Mouse (Mus musculus) layer of hippocampus, adult 8-10 months (tissue): Measurements from ENCODE around the gene Crip1. TPM values are rescaled to one million over a fixed set of nuclear protein-coding genes. Genes with fewer than 3 reads are reported as not detected.

Source experiments
- DNase-seq, 2 experiments: peaks; one replicate each; pipeline ENCODE4 v3.0.0; 2022; ENCODE audit warnings: low spot score in 2 of 2
- total RNA-seq, 4 experiments: library from RNA; stranded (reverse); gene quantifications; 2 replicates each; pipeline ENCODE4 v1.2.4; 2022

Gene Crip1
- total RNA-seq, 4 experiments from 2014 or later: 10.9 to 27.6 (median 18.7) TPM

- DNase-seq: no peak
Measured at GRCm38 (mm10) chr12:113145591-113145990, 525 bp upstream of the Crip1 start.

DNA sequence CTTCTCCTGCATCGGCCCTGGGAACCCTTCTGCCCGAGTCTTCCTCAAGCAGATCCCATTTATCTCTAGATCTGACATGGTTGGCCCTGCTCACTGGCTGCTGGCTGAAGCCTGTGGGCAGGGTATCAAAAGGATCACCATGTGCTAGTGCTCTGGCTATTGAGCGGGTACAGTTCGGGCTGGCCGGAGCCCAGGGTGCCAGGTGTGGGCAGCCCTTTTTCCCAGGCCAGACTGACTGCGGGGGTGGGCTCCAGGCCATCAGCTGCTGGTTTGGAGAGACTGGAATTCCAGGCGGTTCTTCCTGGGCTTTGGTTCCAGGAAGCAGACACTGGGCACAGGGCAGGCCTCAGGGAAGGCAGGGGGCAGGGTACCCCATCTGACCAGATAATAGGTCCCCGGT, 1.4 kb downstream of the Crip1 start:
- no peak for DNase-seq

DNA sequence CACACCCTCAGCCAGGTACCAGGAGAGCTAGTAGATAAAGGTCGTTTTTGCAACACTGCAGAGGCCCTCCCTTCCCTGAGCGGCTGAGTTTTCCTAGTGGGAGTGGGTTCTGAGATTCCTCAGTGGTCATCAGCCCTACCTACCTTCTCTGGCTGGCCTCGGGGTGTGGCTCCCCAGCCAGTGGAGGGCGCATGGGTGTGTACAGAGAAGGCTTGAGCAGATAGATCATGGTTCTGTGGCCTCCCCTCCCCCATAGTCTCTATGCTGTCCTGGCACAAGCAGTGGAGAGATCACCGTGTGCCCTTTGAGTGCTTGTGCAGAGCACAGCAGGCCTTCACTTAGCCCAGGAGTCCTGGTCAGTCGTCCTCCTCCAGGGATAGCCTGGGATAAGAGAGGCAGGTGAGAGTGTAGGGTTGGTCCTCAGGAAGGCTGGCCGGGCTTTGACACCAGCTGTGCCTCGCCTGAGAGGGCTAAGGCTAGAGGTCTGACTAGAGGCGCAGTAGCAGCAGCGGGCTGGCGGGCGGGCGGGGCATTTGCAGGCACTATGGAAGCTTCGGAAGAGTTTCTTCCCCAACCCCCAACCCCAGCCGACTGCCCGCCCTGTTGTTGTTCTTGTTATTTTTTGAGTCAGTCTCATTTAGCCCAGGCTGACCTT, 2.4 kb downstream of the Crip1 start:
- no peak for DNase-seq

DNA sequence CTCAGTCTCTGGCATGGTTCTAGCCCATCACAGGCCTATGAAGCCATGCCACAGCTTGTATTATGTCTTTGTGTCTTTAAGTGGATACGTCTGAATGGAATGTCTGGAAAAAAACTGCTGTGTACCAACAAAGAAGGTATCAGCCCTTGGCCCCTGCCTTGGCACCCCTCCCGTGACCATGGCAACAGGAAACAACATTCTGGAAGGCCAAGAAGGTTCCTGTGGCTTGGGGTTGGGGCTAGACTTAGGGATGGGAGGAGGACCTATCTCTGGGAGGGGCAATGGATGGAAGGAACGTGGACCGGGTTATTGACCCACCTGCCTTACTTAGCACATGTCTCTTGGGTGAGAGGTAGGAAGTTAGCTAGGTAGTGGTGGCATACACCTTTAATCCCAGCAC, 3.2 kb downstream of the Crip1 start:
- DNase-seq: no peak

DNA sequence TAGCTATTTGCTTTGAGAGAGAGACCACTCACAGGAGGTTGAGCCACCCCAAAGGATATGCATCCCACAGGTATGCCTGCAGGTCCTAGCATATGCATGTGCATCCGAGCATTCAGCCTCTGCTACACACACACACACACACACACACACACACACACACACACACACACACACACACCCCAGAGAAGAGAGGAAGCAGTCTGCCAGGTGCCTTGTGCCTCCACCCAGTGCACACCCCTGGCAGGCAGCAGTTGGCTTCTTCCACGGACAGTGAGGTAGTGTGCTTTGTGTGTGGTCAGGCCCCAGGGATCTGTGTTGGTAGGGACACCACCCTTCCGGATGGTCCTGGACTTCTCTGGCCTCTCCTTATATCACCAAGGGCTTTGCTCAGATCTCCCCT, 3.8 kb downstream of the Crip1 start:
- no peak for DNase-seq

- DNase-seq: no peak
Measured at GRCm38 (mm10) chr12:113150591-113150990, 4.5 kb downstream of the Crip1 start.

GRCm38 (mm10) chr12:113151046-113151445, 4.9 kb downstream of the Crip1 start:
- no peak for DNase-seq

- DNase-seq: no peak
Measured at GRCm38 (mm10) chr12:113151661-113152271, 5.7 kb downstream of the Crip1 start.

GRCm38 (mm10) chr12:113152272-113152661, 6.2 kb downstream of the Crip1 start:
- no peak for DNase-seq

DNA sequence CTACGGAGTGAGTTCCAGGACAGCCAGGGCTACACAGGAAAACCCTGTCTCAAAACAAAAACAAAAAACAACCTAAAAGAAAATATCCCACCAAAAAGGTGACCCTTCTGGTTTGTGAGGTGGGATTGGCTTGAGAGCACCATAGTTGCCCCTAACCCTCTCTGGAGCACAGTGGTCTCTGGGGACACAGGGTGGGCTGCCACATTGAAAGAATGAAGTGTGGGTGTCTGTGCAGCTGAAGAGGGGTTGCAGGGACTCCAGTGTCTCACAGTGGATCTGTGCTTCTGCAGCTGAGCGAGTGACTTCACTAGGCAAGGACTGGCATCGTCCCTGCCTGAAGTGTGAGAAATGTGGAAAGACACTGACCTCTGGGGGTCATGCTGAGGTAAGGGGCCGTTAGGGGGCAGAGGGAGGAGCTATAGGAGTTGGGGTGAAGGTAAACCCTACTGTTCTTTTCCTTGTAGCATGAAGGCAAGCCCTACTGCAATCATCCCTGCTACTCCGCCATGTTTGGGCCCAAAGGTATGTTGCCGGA, 6.9 kb downstream of the Crip1 start:
- no peak for DNase-seq

DNA sequence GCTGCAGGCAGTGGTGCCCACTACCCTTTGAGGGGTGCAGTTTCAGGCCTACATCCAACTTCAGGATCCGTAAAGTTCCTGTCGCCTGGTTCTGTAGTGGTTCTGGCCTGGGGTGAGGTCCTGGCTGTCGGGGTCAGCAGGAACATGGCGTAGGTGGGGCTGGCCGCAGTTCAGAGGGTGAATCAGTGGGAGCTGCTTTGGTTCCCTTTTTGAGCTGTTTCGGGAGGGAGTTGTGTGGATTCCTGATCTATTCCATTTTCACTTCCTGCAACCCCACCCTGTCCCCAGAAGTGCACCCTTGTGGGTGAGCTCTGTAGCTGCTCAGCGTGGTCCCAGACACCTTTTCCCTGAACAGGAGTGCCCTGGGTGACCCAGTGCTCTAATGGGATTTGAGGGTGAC, 7.9 kb downstream of the Crip1 start:
- DNase-seq: no peak

DNA sequence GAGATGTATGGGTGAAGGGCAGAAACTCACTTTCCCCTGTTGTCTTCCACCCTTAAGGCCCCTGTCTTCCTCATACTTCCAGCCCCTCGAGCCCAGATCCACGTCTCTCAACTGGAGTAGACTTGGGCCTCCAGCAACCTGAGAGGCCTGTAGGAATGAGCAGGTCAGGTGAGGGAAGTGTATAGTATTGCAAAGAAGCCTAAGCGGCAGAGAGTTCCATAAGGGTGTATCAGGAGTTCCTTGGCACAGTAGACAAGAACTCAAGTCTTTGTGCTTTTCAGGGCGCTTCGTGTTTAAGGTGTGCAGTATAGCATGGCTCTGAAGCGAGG, 8.6 kb downstream of the Crip1 start:
- no peak for DNase-seq

- DNase-seq: peak in 1 of 2 experiments; percentile 26
Measured at GRCm38 (mm10) chr12:113155076-113155771, 9.1 kb downstream of the Crip1 start.

DNA sequence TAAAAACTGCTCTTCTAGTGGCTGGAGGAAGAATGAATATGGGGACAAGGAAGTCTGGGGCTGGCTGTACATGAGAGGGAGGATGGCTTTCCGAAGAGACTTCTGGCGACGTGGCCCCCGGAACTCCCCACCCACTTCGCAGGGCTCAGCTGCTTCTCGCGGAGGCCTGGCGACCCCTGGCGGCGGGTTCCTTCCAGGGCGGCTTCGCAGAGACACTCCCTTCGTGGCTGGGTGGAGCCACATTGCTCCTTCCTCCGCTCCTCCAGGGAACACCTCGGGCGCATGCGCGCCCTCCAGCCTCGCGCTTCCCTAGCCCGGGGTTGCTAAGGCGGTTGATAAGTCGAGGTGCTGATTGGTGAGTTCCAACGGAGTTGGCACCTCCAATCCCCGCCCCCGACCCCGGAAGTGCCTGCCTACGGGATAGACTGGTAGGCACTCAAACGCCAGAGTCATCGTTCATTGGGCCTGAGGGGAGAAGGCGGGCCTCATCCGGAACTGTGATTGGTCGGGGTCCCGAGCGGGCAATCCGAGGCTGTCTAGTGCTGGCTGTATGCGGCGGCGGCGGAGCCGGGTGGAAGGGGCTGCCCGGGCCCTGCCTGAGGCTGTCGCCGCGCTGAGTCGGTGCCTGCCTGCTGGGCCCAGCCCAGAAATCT, 9.9 kb downstream of the Crip1 start, which contains the start of gene Tedc1:
TSS of gene Tedc1 (plus strand) at position 535 of the 653 bp plus-strand sequence.
- peak; percentile 98 to 99 for DNase-seq

- DNase-seq: peak in 1 of 2 experiments; percentile 26
Measured at GRCm38 (mm10) chr12:113156540-113156929, 10.4 kb downstream of the Crip1 start.

- peak; percentile 11 to 43 for DNase-seq
Measured at GRCm38 (mm10) chr12:113157002-113157401, 10.9 kb downstream of the Crip1 start.

- no peak for DNase-seq
Measured at GRCm38 (mm10) chr12:113157521-113157920, 11.4 kb downstream of the Crip1 start.

DNA sequence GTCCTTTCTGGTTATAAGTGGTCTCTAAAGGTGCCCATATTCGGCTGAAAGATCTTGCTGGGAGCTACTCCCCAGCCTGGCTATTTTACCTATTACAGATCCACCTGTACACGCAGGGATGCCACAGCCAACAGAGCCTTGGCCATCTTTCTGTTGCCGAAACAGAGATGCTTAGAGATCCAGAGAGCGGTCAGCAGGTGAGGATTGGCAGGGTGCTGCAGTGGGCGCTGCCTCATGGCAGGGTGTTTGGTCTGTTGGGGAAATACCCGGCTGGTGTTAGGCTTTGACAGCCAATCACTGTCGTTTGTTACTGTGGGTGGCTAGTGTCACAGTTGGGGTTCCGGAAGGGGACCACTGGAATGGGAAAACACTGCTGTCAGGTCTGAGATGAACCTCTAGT, 11.9 kb downstream of the Crip1 start:
- DNase-seq: no peak

- DNase-seq: peak; percentile 59 to 78
Measured at GRCm38 (mm10) chr12:113163561-113164006, 17.5 kb downstream of the Crip1 start.

DNA sequence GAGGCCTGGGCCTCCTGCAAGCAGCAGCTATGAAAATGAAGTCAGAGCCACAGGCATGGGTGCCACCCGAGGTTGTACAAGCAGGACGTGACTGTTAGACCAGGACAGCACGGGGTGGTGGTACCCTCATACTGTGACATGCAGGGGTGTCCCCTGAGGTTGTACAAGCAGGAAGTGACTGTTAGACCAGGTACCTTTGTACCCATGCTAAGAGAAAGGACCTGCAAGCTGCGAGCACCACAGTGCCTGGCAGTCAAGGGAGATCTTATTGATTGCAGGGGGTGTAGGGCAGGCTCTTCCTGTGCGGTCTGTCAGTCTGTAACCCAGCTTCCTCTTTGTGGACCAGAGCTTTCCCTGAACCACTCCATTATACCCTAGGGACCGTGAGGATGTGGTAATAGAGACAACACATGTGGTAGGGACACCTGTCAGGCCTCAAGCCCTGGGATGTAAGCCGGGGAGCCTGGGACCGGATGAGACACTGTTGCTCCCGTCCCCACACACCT, 22.0 kb downstream of the Crip1 start:
- DNase-seq: no peak

- no peak for DNase-seq
Measured at GRCm38 (mm10) chr12:113176960-113177725, 31.0 kb downstream of the Crip1 start.
